Mouse (Mus musculus) heart, embryonic 14.5 days (tissue): ENCODE data around the gene Smim20. TPM values are rescaled to one million over a fixed set of nuclear protein-coding genes. Genes with fewer than 3 reads are reported as not detected.

ENCODE experiments used
- ATAC-seq: fragments of 200-750 bp; cut with Nextera tagmentation; 2 replicates; pipeline ENCODE4 v1.8.0; 2017; ENCODE audit warnings: low read depth, moderate TSS enrichment; ENCODE audit not compliant: insufficient number of reproducible peaks, insufficient read depth, low FRiP score
- H3K27ac ChIP-seq, 2 experiments: fragments of 200-500 bp in 1 of 2; fragments of 300-500 bp in 1 of 2; sonication (generic) in 1 of 2; replicated peaks in 1 of 2; 2 replicates each; pipeline ENCODE4 v1.5.1; 2012 to 2014; ENCODE audit warnings: low read depth in 2 of 2, low read length in 2 of 2, control low read depth in 1 of 2, mild to moderate bottlenecking in 1 of 2, mixed read lengths in 1 of 2; ENCODE audit not compliant: control insufficient read depth in 1 of 2, insufficient read depth in 1 of 2
- H3K27me3 ChIP-seq: fragments of 300-500 bp; sonication (generic); 2 replicates; pipeline ENCODE4 v1.6.1; 2014; ENCODE audit warnings: mild to moderate bottlenecking, low read length, control low read depth; ENCODE audit not compliant: control insufficient read depth, insufficient read depth
- H3K36me3 ChIP-seq: fragments of 300-500 bp; sonication (generic); 2 replicates; pipeline ENCODE4 v1.6.1; 2014; ENCODE audit warnings: mild to moderate bottlenecking, control low read depth, low read length, mixed read lengths; ENCODE audit not compliant: control insufficient read depth, insufficient read depth
- H3K4me1 ChIP-seq, 2 experiments: fragments of 200-500 bp in 1 of 2; fragments of 300-500 bp in 1 of 2; sonication (generic) in 1 of 2; 2 replicates each; pipeline ENCODE4 v1.6.1; 2012 to 2014; ENCODE audit warnings: low read length in 2 of 2, control low read depth in 1 of 2, mixed read lengths in 1 of 2; ENCODE audit not compliant: control insufficient read depth in 2 of 2, insufficient read depth in 2 of 2
- H3K4me2 ChIP-seq: fragments of 300-500 bp; sonication (generic); 2 replicates; pipeline ENCODE4 v1.6.1; 2014; ENCODE audit warnings: mild to moderate bottlenecking, low read length
- H3K4me3 ChIP-seq, 2 experiments: fragments of 200-500 bp in 1 of 2; fragments of 300-500 bp in 1 of 2; sonication (generic) in 1 of 2; 2 replicates each; pipeline ENCODE4 v1.5.1; 2012 to 2014; ENCODE audit warnings: low read length in 2 of 2, mild to moderate bottlenecking in 2 of 2, control low read depth in 1 of 2, low read depth in 1 of 2, moderate library complexity in 1 of 2; ENCODE audit not compliant: control insufficient read depth in 1 of 2, insufficient read depth in 1 of 2
- H3K9ac ChIP-seq: fragments of 300-500 bp; sonication (generic); 2 replicates; pipeline ENCODE4 v1.6.1; 2014; ENCODE audit warnings: mild to moderate bottlenecking, low read length
- H3K9me3 ChIP-seq: fragments of 300-500 bp; sonication (generic); 2 replicates; pipeline ENCODE4 v1.6.1; 2016; ENCODE audit warnings: low read length, control low read depth; ENCODE audit not compliant: control insufficient read depth
- WGBS: fragments of 180-500 bp; shearing (Covaris S2); extraction: QIAGEN DNeasy Blood & Tissue Kit; methylation state at CpG from one replicate; pipeline ENCODE4 v1.1.7; 2014; 5-methylcytosine and 5-hydroxymethylcytosine counted together
- polyA plus RNA-seq: library from polyadenylated mRNA; unstranded; fragments of >200 nt; fragmentation: Nextera tagmentation; extraction: Ambion mirVana; gene quantifications from 2 replicates; pipeline ENCODE4 v1.2.1, GENCODE M21; 2014

The Smim20 gene
- polyA plus RNA-seq, 1 experiment from 2014 or later = 239 TPM

DNA sequence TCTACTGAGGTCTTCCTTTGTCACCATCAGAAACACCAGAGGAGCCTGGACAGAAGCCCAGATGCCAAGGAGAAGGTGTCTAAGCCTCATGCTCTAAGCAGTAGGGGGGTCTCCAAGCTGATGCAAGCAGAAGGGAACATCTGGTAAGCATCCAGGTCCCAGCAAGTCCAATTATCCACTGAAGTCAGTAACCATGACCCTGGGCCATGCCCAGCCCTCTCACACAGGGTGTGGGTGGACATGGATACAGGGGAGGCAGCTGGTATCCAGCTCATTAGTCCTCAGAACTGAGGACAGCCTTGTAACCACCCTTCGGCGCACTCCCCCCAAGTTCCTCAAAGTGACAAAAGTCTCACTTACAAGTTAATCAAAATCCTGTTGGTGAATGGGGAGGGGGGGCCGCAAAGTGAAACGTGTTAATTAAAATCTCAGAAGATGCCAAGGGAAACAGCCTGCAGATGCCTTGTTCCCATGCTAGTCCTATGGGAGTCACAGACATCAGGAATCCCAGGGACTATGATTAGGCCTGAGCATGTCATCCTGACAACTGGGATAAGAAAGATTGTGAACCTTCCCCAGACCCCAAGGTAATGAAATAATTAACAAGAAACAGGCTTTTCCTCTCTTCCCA lies 17.3 kb upstream of the Smim20 start:
- Histone ChIP-seq H3K27me3 (no peaks in the 10 kb centered on the region), H3K27ac (no peak overlapping the region), H3K36me3 (no peaks in the 10 kb centered on the region), H3K4me1 (peaks cover 14 to 16% of the 10 kb centered on the region in 2 experiments), H3K9ac (no peak overlapping the region), H3K4me2 (no peak overlapping the region), H3K9me3 (no peaks in the 10 kb centered on the region), H3K4me3 (no peak overlapping the region)
- whole genome bisulfite sequencing = 69% methylated on average over 4 of the region's 4 CpGs
- ATAC-seq = no peak

DNA sequence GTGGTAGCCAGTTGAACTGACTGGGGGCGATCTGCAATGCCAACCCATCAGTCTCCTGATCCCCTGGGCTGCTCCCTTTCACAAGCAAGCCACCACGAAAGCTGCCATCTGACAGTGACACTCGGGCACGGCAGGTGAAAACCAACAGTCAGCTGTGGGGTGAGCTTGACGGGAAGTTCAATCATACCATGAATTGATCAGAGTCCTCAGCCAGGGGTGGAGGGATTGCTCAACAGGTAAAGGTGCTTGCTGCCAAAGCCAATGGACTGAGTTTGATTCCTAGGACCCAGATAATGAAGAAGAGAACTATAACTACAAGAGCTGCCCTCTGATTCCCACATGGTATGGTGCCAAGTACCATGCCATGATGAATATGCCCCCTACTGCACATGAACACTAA lies 12.7 kb upstream of the Smim20 start:
- H3K27me3 ChIP-seq = no peaks in the 10 kb centered on the region
- H3K9ac ChIP-seq = no peak overlapping the region
- H3K4me1 ChIP-seq = peaks cover 20 to 29% of the 10 kb centered on the region in 2 experiments
- H3K27ac ChIP-seq = no peak overlapping the region
- no peak for ATAC-seq
- WGBS = 91% methylated on average over 5 of the region's 5 CpGs
- no peaks in the 10 kb centered on the region for H3K9me3 ChIP-seq
- no peaks in the 10 kb centered on the region for H3K36me3 ChIP-seq
- no peak overlapping the region for H3K4me2 ChIP-seq
- no peak overlapping the region for H3K4me3 ChIP-seq

DNA sequence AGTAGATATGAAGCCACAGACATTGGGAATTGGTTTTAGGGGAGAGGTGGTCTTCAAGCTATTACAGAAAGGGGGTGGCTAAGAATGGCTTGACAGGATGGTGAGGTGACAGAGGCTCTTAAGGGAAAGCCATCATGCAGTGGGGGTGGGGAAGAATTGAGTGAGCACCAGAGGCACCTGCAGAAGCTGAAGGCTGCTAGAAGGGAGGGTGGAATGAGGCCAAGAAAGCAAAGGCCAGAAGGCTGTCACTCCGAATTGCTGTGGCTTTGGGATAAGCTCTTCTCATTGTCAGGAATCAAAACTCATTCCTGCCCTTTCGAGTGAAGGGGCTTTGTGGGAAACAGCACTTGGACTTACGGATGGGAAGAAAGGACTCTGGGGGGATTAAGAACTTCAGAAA lies 12.1 kb upstream of the Smim20 start:
- Histone ChIP-seq H3K9ac (no peak overlapping the region), H3K9me3 (no peaks in the 10 kb centered on the region), H3K4me1 (peaks cover 20 to 29% of the 10 kb centered on the region in 2 experiments), H3K4me2 (no peak overlapping the region), H3K27ac (no peak overlapping the region), H3K27me3 (no peaks in the 10 kb centered on the region), H3K36me3 (no peaks in the 10 kb centered on the region), H3K4me3 (no peak overlapping the region)
- WGBS = 69% methylated on average over 3 of the region's 3 CpGs
- ATAC-seq = no peak

DNA sequence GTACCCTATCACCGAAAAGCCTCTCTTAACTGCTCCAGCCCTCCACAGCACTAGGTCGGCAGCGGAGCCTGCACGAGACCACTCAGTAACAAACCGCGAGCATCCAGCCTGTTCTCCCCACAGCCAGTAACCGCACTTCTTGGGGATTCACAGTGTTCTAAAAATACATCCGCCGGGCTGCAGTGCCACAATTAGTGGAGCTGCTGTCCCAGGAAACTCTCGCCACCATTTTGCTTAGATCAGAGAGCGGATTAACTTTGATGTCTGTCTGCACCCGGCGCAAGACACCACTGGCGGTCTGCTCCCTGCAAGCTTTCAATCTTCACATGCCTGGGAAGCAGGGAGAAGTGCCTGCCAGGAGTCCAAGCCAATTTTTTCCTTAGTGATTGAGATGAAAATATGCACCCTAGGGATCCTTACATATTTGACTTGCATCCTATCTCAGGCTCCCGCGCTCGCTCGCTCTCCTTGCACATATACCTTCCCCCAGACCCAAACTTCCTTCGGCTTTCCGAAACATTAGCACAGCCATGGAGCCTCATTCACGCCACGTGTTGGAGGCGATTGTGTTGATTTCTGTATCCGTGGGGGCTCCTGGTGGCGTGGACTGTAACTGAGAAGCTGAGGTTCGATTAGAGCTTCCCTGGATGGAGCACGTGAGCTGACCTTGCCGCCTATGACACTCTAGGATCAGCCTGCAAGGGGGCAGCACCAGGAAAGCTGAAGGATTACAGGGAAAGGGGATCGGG lies 8.7 kb upstream of the Smim20 start:
- peak overlapping the region; percentile 73 for H3K4me2 ChIP-seq
- peaks cover 9 to 14% of the 10 kb centered on the region in 2 experiments; a peak in 3 of 4 replicates for H3K4me1 ChIP-seq
- H3K27ac ChIP-seq = peak overlapping the region in 1 of 2 experiments; percentile 12; a peak in 2 of 4 replicates
- H3K27me3 ChIP-seq = no peaks in the 10 kb centered on the region
- H3K9me3 ChIP-seq = no peaks in the 10 kb centered on the region
- peak overlapping the region; percentile 51 for H3K9ac ChIP-seq
- 1% methylated on average over 29 of the region's 29 CpGs for WGBS
- no peaks in the 10 kb centered on the region for H3K36me3 ChIP-seq
- H3K4me3 ChIP-seq = peak overlapping the region; percentile 39
- peak; percentile 41; the same call in 1 of the 2 replicates for ATAC-seq

DNA sequence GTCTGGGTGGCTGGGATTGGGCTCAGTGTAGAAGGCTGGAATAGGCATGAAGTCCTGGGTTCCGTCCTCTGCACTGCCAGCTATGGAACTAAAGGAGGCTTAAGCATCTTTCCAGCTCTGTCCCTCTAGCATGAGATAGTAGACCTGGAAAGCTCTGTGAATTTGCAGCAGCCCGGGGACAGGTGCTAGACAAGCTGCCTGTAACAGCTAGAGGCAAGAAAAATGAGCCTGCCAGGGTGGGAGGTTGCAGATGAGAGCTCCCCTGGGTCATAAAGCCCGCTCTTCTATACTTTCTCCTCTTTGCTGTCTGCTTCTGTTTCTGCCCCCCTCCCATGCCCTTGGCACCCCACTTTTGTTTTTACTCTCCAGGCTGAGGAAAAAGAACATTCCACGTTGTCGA lies 7.0 kb upstream of the Smim20 start:
- H3K4me1 ChIP-seq = peaks cover 6 to 14% of the 10 kb centered on the region in 2 experiments; a peak in 3 of 4 replicates
- H3K27ac ChIP-seq = no peak overlapping the region
- H3K4me2 ChIP-seq = no peak overlapping the region
- WGBS = 67% methylated on average over 5 of the region's 5 CpGs
- H3K9me3 ChIP-seq = no peaks in the 10 kb centered on the region
- ATAC-seq = no peak
- no peak overlapping the region for H3K9ac ChIP-seq
- no peaks in the 10 kb centered on the region for H3K27me3 ChIP-seq
- H3K36me3 ChIP-seq = no peaks in the 10 kb centered on the region
- no peak overlapping the region for H3K4me3 ChIP-seq

DNA sequence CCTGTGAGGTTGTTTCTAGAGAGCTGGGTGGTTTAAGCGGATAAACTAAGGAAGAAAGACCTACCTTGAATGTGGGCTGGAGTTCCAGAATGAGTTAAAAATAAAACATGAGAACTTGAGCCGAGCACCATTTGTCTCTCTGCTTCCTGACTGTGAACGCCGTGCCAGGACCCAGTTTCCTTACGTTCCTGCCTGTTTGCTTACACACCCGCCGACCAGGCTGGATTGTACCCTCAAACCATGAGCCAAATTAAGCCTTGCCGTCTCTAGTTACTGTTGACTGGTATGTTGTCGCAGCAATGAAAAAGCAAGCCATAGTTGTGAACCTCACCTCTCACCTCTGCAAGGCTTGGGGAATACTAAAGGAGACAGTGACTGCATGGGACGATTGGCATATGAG lies 4.9 kb upstream of the Smim20 start:
- no peak for ATAC-seq
- Histone ChIP-seq H3K4me3 (no peak overlapping the region), H3K27me3 (no peaks in the 10 kb centered on the region), H3K9me3 (no peaks in the 10 kb centered on the region), H3K4me1 (peaks cover 9 to 12% of the 10 kb centered on the region in 2 experiments; a peak in 3 of 4 replicates), H3K36me3 (no peaks in the 10 kb centered on the region), H3K27ac (no peak overlapping the region), H3K4me2 (no peak overlapping the region), H3K9ac (no peak overlapping the region)
- WGBS = 71% methylated on average over 10 of the region's 10 CpGs

DNA sequence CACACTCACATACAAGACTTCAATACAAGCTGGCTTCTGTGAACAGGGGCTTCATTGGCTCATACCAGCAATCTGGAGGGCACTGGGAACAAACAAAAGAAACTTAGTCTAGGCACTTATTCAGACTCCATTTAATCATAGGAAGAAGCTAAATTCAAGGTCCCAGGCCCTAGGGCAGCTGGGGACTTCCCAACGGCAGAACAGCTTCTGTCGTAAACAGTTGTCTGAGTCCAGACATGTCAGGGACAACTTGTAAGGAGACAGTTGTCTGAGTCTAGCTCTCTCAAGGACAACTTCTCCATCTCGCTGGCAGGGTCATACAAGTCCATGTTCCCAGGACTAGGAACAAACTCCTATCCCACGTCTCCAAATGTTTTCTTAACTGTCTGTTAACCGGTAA lies 2.8 kb upstream of the Smim20 start:
- Histone ChIP-seq H3K4me3 (no peak overlapping the region), H3K4me2 (no peak overlapping the region), H3K36me3 (no peaks in the 10 kb centered on the region), H3K9ac (no peak overlapping the region), H3K27ac (no peak overlapping the region), H3K4me1 (peaks cover 3 to 16% of the 10 kb centered on the region in 2 experiments), H3K9me3 (no peaks in the 10 kb centered on the region), H3K27me3 (no peaks in the 10 kb centered on the region)
- WGBS = 76% methylated on average over 5 of the region's 5 CpGs
- ATAC-seq = no peak
